Mouse (Mus musculus): Measurements from ENCODE around the gene Helz.
A peak's percentile ranks its signal among the peaks of the same experiment; 100 is the strongest.

The Helz gene

GRCm38 (mm10) chr11:107674006-107674405, 126.3 kb downstream of the Helz start:
- DNase-seq (ENCODE audit: low spot score in 2 of 2): no peak

GRCm38 (mm10) chr11:107674601-107675000, 126.9 kb downstream of the Helz start:
- no peak for DNase-seq (ENCODE audit: low spot score in 2 of 2)

GRCm38 (mm10) chr11:107675246-107675645, 127.5 kb downstream of the Helz start:
- DNase-seq (ENCODE audit: low spot score in 2 of 2): no peak

GRCm38 (mm10) chr11:107676207-107676940, 128.6 kb downstream of the Helz start:
- DNase-seq (ENCODE audit: low spot score in 2 of 2): no peak

GRCm38 (mm10) chr11:107682694-107683355, 135.1 kb downstream of the Helz start:
- DNase-seq (ENCODE audit: low spot score in 2 of 2): no peak

GRCm38 (mm10) chr11:107683544-107684465, 136.1 kb downstream of the Helz start:
- no peak for DNase-seq (ENCODE audit: low spot score in 2 of 2)

GRCm38 (mm10) chr11:107686290-107686689, 138.6 kb downstream of the Helz start:
- DNase-seq (ENCODE audit: low spot score in 2 of 2): no peak

- DNase-seq (ENCODE audit: low spot score in 2 of 2): no peak
These were observed 140.8 kb downstream of the Helz start for GRCm38 (mm10) chr11:107688480-107688879.

GRCm38 (mm10) chr11:107691569-107691968, 143.8 kb downstream of the Helz start:
- DNase-seq (ENCODE audit: low spot score in 2 of 2): no peak

- no peak for DNase-seq (ENCODE audit: low spot score in 2 of 2)
These were observed 145.6 kb downstream of the Helz start for GRCm38 (mm10) chr11:107693338-107693737.

- no peak for DNase-seq (ENCODE audit: low spot score in 2 of 2)
These were observed 152.2 kb downstream of the Helz start for GRCm38 (mm10) chr11:107699967-107700366.

- DNase-seq (ENCODE audit: low spot score in 2 of 2): no peak
These were observed 155.8 kb downstream of the Helz start for GRCm38 (mm10) chr11:107703272-107704134.

GRCm38 (mm10) chr11:107705060-107705459, 157.3 kb downstream of the Helz start:
- no peak for DNase-seq (ENCODE audit: low spot score in 2 of 2)

GRCm38 (mm10) chr11:107705476-107706074, 157.8 kb downstream of the Helz start:
- no peak for DNase-seq (ENCODE audit: low spot score in 2 of 2)

- no peak for DNase-seq (ENCODE audit: low spot score in 2 of 2)
These were observed 160.3 kb downstream of the Helz start for GRCm38 (mm10) chr11:107707897-107708610.

- peak in 1 of 2 experiments; percentile 30 for DNase-seq (ENCODE audit: low spot score in 2 of 2)
These were observed 162.6 kb downstream of the Helz start for GRCm38 (mm10) chr11:107710379-107710778.

- no peak for DNase-seq (ENCODE audit: low spot score in 2 of 2)
These were observed 166.6 kb downstream of the Helz start for GRCm38 (mm10) chr11:107714368-107714767.

GRCm38 (mm10) chr11:107716332-107716938, 168.7 kb downstream of the Helz start, which contains the start of gene Cacng1:
TSS of gene Cacng1 (minus strand) at chr11:107716522.
- DNase-seq (ENCODE audit: low spot score in 2 of 2): no peak

- DNase-seq (ENCODE audit: low spot score in 2 of 2): no peak
These were observed 172.7 kb downstream of the Helz start for GRCm38 (mm10) chr11:107720264-107721021.
